Comparison of ENCODE assay signal across 32 mouse cellular contexts in genomic region chr12:60932029-60932428, GRCm38 (mm10).
DNase-seq lines count a peak whose midpoint lies in the region; ATAC-seq and TF ChIP-seq lines count a peak whose summit lies in the region.
"Had no signal": no experiment of that assay in that cellular context is flagged by ENCODE, and none has a peak within 500 bp of the region (broad histone marks: within the 10 kb centered on the region; RNA-seq: fewer than 3 reads in every experiment).

No protein-coding gene starts in this region.

- no peaks in the 10 kb centered on the region for H3K36me3 ChIP-seq in midbrain, embryonic 13.5 days
- H3K36me3 ChIP-seq in midbrain, embryonic 11.5 days (ENCODE audit: control insufficient read depth, insufficient read depth, low read length) = no peaks in the 10 kb centered on the region
- H3K36me3 ChIP-seq in midbrain, embryonic 15.5 days (replicated peaks) = no peaks in the 10 kb centered on the region
- H3K36me3 ChIP-seq: embryonic facial prominence, embryonic 10.5 days; embryonic facial prominence, embryonic 13.5 days; G1E; heart, embryonic 12.5 days; heart, embryonic 15.5 days; hindbrain, embryonic 10.5 days; hindbrain, embryonic 13.5 days had no signal

- no peak overlapping the region for H3K9ac ChIP-seq in midbrain, embryonic 13.5 days (replicated peaks)
- no peak overlapping the region for H3K9ac ChIP-seq in midbrain, embryonic 11.5 days (ENCODE audit: low read length)
- H3K9ac ChIP-seq in midbrain, embryonic 15.5 days = no peak overlapping the region
- H3K9ac ChIP-seq: embryonic facial prominence, embryonic 13.5 days; forebrain, embryonic 13.5 days; heart, embryonic 12.5 days; heart, embryonic 15.5 days; hindbrain, embryonic 13.5 days had no signal

- H3K4me2 ChIP-seq in midbrain, embryonic 13.5 days (replicated peaks) = no peak overlapping the region
- no peak overlapping the region for H3K4me2 ChIP-seq in midbrain, embryonic 11.5 days
- H3K4me2 ChIP-seq in midbrain, embryonic 15.5 days = no peak overlapping the region
- H3K4me2 ChIP-seq: embryonic facial prominence, embryonic 13.5 days; forebrain, embryonic 13.5 days; heart, embryonic 12.5 days; heart, embryonic 15.5 days; hindbrain, embryonic 13.5 days had no signal

- WGBS in midbrain, embryonic 13.5 days = 62% methylated on average over 4 of the region's 4 CpGs
- WGBS in midbrain, embryonic 11.5 days = 75% methylated on average over 4 of the region's 4 CpGs
- WGBS in midbrain, embryonic 15.5 days = 50% methylated on average over 4 of the region's 4 CpGs

- no peak overlapping the region for H3K4me3 ChIP-seq in layer of hippocampus, adult 2 months
- no peak overlapping the region for H3K4me3 ChIP-seq in midbrain, embryonic 13.5 days (replicated peaks)
- no peak overlapping the region for H3K4me3 ChIP-seq in midbrain, embryonic 11.5 days (ENCODE audit: low read depth, low read length)
- H3K4me3 ChIP-seq in midbrain, embryonic 15.5 days = no peak overlapping the region
- H3K4me3 ChIP-seq: embryonic facial prominence, embryonic 10.5 days; embryonic facial prominence, embryonic 13.5 days; erythroblast, embryonic 14.5 days; forebrain, embryonic 13.5 days; gastrocnemius, adult 2 months; heart, embryonic 12.5 days; heart, embryonic 15.5 days; hindbrain, embryonic 10.5 days; hindbrain, embryonic 13.5 days had no signal

- DNase-seq in layer of hippocampus, postnatal 10 days (ENCODE audit: low spot score in 2 of 2) = peak; percentile 2 to 10
- no peak for DNase-seq in layer of hippocampus, adult 2 months (ENCODE audit: low spot score in 2 of 2)
- no peak for DNase-seq in midbrain, embryonic 11.5 days (ENCODE audit: low spot score, missing footprints)
- DNase-seq in spleen, postnatal 14 days (ENCODE audit: low spot score in 2 of 2) = no peak
- DNase-seq in liver = no peak
- DNase-seq: adrenal gland, adult 2 months; adrenal gland, postnatal 14 days; B cell, adult 2 months; cerebellum, adult 11-12 months; cerebellum, adult 8-10 months; cerebellum, postnatal 10 days; cerebellum, postnatal 36 days; embryo, embryonic 11 days; gastrocnemius, adult 2 months; gastrocnemius, postnatal 14 days; heart, adult 11 months; heart, postnatal 10 days; heart, postnatal 36 days had no signal

- no peaks in the 10 kb centered on the region for H3K4me1 ChIP-seq in midbrain, embryonic 13.5 days (replicated peaks)
- H3K4me1 ChIP-seq in midbrain, embryonic 11.5 days (ENCODE audit: control insufficient read depth, insufficient read depth, low read length) = no peaks in the 10 kb centered on the region
- H3K4me1 ChIP-seq in midbrain, embryonic 15.5 days = no peaks in the 10 kb centered on the region
- H3K4me1 ChIP-seq: embryonic facial prominence, embryonic 10.5 days; embryonic facial prominence, embryonic 13.5 days; forebrain, embryonic 13.5 days; heart, embryonic 12.5 days; heart, embryonic 15.5 days; hindbrain, embryonic 10.5 days; hindbrain, embryonic 13.5 days had no signal

- no peak for TF ChIP-seq CTCF in layer of hippocampus, adult 2 months (conservative IDR thresholded peaks at IDR 0.05)

- peak; percentile 84 for ATAC-seq in midbrain, embryonic 13.5 days
- no peak for ATAC-seq in midbrain, embryonic 11.5 days (ENCODE audit: low FRiP score)
- peak; percentile 92 for ATAC-seq in midbrain, embryonic 15.5 days (replicated peaks)
- ATAC-seq: forebrain, embryonic 13.5 days; forebrain, embryonic 16.5 days; hindbrain, embryonic 16.5 days had no signal

- no peaks in the 10 kb centered on the region for H3K9me3 ChIP-seq in midbrain, embryonic 13.5 days
- H3K9me3 ChIP-seq in midbrain, embryonic 11.5 days (ENCODE audit: control insufficient read depth, low read length) = no peaks in the 10 kb centered on the region
- no peaks in the 10 kb centered on the region for H3K9me3 ChIP-seq in midbrain, embryonic 15.5 days
- H3K9me3 ChIP-seq: embryonic facial prominence, embryonic 10.5 days; embryonic facial prominence, embryonic 13.5 days; forebrain, embryonic 13.5 days; heart, embryonic 12.5 days; heart, embryonic 15.5 days; hindbrain, embryonic 10.5 days; hindbrain, embryonic 13.5 days had no signal

- H3K27me3 ChIP-seq in midbrain, embryonic 13.5 days = no peaks in the 10 kb centered on the region
- no peaks in the 10 kb centered on the region for H3K27me3 ChIP-seq in midbrain, embryonic 11.5 days (ENCODE audit: control insufficient read depth, insufficient read depth, low read length)
- no peaks in the 10 kb centered on the region for H3K27me3 ChIP-seq in midbrain, embryonic 15.5 days (replicated peaks)
- H3K27me3 ChIP-seq: CH12.LX; embryonic facial prominence, embryonic 13.5 days; forebrain, embryonic 13.5 days; heart, embryonic 12.5 days; heart, embryonic 15.5 days; hindbrain, embryonic 13.5 days had no signal

- no peak overlapping the region for H3K27ac ChIP-seq in layer of hippocampus, adult 2 months
- H3K27ac ChIP-seq in midbrain, embryonic 13.5 days = no peak overlapping the region
- no peak overlapping the region for H3K27ac ChIP-seq in midbrain, embryonic 11.5 days (ENCODE audit: low read depth, low read length)
- H3K27ac ChIP-seq in midbrain, embryonic 15.5 days = peak overlapping the region; percentile 29; the same call in 1 of the 2 replicates
- H3K27ac ChIP-seq: embryonic facial prominence, embryonic 10.5 days; embryonic facial prominence, embryonic 13.5 days; forebrain, embryonic 13.5 days; gastrocnemius, adult 2 months; heart, embryonic 15.5 days; hindbrain, embryonic 10.5 days; hindbrain, embryonic 13.5 days had no signal

Comparison
In these comparisons a context has a peak if more than half of its experiments do, and no peak if none do; other contexts are left out.
1. DNase-seq: peak in layer of hippocampus, postnatal 10 days (2 of 2); none in layer of hippocampus, adult 2 months (0 of 2), midbrain, embryonic 11.5 days (single experiment), spleen, postnatal 14 days (0 of 2) and liver (single experiment).